Mouse (Mus musculus): ENCODE measurements at regions not wholly inside any gene's neighbourhood (a gene's known extent, or its start where the extent isn't known, plus 50 kb on each side); places are given as distances from the start of the nearest gene placed in this dataset.

DNA sequence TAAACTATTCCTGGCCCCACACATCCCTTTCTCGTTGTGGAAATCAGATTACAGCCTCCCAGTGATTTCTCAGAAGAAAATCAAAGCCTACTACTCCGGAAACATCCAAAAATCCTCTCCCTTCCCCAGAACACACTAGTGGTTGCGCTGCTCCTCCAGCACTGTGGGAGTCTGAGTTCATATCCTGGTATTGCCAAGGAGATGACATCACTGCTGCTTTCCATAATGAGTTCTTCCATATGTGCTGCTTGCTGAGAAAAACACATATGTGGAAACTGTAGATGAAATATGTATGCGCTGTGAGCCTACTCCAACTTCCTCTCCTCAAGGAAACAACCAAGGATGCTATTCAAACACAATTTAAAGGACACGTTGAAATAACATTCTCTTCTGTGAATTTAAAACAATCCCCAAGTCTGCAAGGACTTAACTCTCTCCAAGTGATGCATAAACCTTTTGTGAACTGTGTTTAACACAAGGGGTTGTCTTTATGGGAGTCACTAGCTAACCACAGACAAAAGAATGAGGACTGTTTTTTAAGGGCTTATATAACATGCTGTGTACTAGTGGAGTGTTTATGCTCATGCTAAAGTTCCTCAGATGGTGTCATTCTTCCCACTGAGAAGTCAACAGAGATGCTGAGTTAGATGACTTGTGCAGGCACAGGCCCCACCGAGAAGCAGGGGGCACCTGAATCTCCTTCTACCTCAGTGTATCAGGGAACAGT, 891.6 kb downstream of the Gsdmc2 start:
- no peaks in the 10 kb centered on the region for H3K36me3 ChIP-seq (replicated peaks in 1 of 2; ENCODE audit: control insufficient read depth in 1 of 2, insufficient read depth in 1 of 2, low read length in 1 of 2)
- H3K9me3 ChIP-seq (replicated peaks; ENCODE audit: low read length), result no peaks in the 10 kb centered on the region
- dilution Hi-C loops (cut with MboI; ENCODE audit: extremely low pct_ligation_motif_present, extremely low pct_unique_long_range_greater_than_20kb, low sequenced_read_pairs) (no loop called here), in situ Hi-C loops (cut with MboI; ENCODE audit: low pct_ligation_motif_present, low pct_unique_long_range_greater_than_20kb, low sequenced_read_pairs) (no loop called here)
- peaks cover 0 to 10% of the 10 kb centered on the region in 2 experiments; a peak in 2 of 4 replicates for H3K4me1 ChIP-seq (ENCODE audit: control insufficient read depth in 1 of 2, insufficient read depth in 2 of 2)
- no peak overlapping the region for H3K4me3 ChIP-seq (replicated peaks in 1 of 3; ENCODE audit: low read depth in 2 of 3, low read length in 2 of 3, poor library complexity in 1 of 3)
- H3K27me3 ChIP-seq (replicated peaks), result no peaks in the 10 kb centered on the region
- no peak overlapping the region for H3K9ac ChIP-seq (ENCODE audit: insufficient read depth, low read depth)
- H3K4me2 ChIP-seq (ENCODE audit: insufficient read depth, low read depth, poor library complexity, severe bottlenecking), result no peak overlapping the region
- TF ChIP-seq USF1 (IDR thresholded peaks at IDR 0.05; ENCODE audit: low read depth, low read length) (no peak), NRF1 (IDR thresholded peaks at IDR 0.05; ENCODE audit: low read depth, low read length) (no peak), MAFK (IDR thresholded peaks at IDR 0.05; ENCODE audit: insufficient replicate concordance, low read length) (no peak), POLR2AphosphoS2 (IDR thresholded peaks at IDR 0.05; ENCODE audit: low read depth, low read length) (no peak), UBTF (IDR thresholded peaks at IDR 0.05; ENCODE audit: low read depth, low read length) (no peak)
- DNase-seq (ENCODE audit: extremely low read depth), result no peak
- H3K27ac ChIP-seq (ENCODE audit: insufficient read depth, low read depth), result no peak overlapping the region
- no peaks in the 10 kb centered on the region for H3K79me2 ChIP-seq (replicated peaks; ENCODE audit: control insufficient read depth, extremely low read depth, insufficient read depth, poor library complexity, severe bottlenecking)

DNA sequence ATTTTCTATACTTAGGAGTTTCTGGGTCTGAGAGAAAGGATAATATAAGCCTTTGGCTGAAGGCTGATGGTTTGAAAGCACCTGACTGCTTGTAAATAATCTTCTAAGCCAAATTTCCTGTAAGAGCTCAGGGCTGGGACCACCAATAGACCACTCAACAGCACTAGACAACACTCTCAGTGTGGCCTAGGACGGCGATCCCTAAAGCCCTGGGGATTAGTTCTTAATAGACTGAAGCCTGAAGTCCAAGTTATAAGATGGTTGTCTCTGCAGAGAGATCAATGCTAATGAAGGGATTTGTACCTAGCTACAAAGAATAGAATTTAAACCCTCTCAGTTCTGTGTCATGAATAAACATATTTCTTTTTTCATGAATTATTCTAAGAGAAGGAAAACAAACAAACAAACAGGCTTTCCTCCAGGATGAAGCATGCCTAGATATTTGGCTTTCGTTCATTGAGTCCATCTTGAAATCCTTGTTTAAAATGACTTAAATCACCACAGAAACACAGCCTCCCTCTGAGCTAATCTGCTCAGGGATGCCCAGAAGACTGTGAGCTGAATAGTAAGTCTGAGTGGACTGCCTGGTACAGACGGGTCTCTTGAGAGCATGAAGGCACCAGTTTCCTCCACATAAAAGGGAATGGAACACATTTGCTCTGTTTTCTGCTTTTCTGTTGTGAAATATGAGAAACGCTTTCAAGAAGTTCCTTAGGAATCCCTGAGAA, 892.3 kb downstream of the Gsdmc2 start:
- dilution Hi-C loops (cut with MboI; ENCODE audit: extremely low pct_ligation_motif_present, extremely low pct_unique_long_range_greater_than_20kb, low sequenced_read_pairs), result no loop called here
- H3K27ac ChIP-seq (ENCODE audit: insufficient read depth, low read depth), result no peak overlapping the region
- H3K79me2 ChIP-seq (replicated peaks; ENCODE audit: control insufficient read depth, extremely low read depth, insufficient read depth, poor library complexity, severe bottlenecking), result no peaks in the 10 kb centered on the region
- no peaks in the 10 kb centered on the region for H3K27me3 ChIP-seq (replicated peaks)
- TF ChIP-seq MAX (IDR thresholded peaks at IDR 0.05; ENCODE audit: low read length), result no peak
- no peak for TF ChIP-seq JUND (conservative IDR thresholded peaks at IDR 0.05; ENCODE audit: low read depth, low read length)
- TF ChIP-seq NELFE (IDR thresholded peaks at IDR 0.05; ENCODE audit: low read depth, low read length), result no peak
- no peak for TF ChIP-seq IRF4 (IDR thresholded peaks at IDR 0.05; ENCODE audit: low read depth, low read length)
- no peak for TF ChIP-seq ZC3H11A (IDR thresholded peaks at IDR 0.05; ENCODE audit: low read depth, low read length)
- TF ChIP-seq MAZ (IDR thresholded peaks at IDR 0.05; ENCODE audit: low read depth, low read length), result no peak
- TF ChIP-seq SIN3A (IDR thresholded peaks at IDR 0.05; ENCODE audit: low read length), result no peak
- no peak for TF ChIP-seq SMC3 (IDR thresholded peaks at IDR 0.05; ENCODE audit: low read depth, low read length)
- TF ChIP-seq ZMIZ1 (IDR thresholded peaks at IDR 0.05; ENCODE audit: low read depth, low read length), result no peak
- TF ChIP-seq JUN (IDR thresholded peaks at IDR 0.05; ENCODE audit: insufficient read depth, low read depth, low read length), result no peak
- H3K36me3 ChIP-seq (replicated peaks in 1 of 2; ENCODE audit: control insufficient read depth in 1 of 2, insufficient read depth in 1 of 2, low read length in 1 of 2), result no peaks in the 10 kb centered on the region
- H3K4me1 ChIP-seq (ENCODE audit: control insufficient read depth in 1 of 2, insufficient read depth in 2 of 2), result peaks cover 0 to 10% of the 10 kb centered on the region in 2 experiments; a peak in 2 of 4 replicates
- DNase-seq (ENCODE audit: extremely low read depth), result no peak
- in situ Hi-C loops (cut with MboI; ENCODE audit: low pct_ligation_motif_present, low pct_unique_long_range_greater_than_20kb, low sequenced_read_pairs), result no loop called here
- no peak overlapping the region for H3K9ac ChIP-seq (ENCODE audit: insufficient read depth, low read depth)
- no peak overlapping the region for H3K4me3 ChIP-seq (replicated peaks in 1 of 3; ENCODE audit: low read depth in 2 of 3, low read length in 2 of 3, poor library complexity in 1 of 3)
- no peak overlapping the region for H3K4me2 ChIP-seq (ENCODE audit: insufficient read depth, low read depth, poor library complexity, severe bottlenecking)
- no peaks in the 10 kb centered on the region for H3K9me3 ChIP-seq (replicated peaks; ENCODE audit: low read length)
